Mouse (Mus musculus) neural tube, embryonic 14.5 days (tissue): ENCODE measurements at regions not wholly inside any gene's neighbourhood (a gene's known extent, or its start where the extent isn't known, plus 50 kb on each side); places are given as distances from the start of the nearest gene placed in this dataset.

Experiments
- ATAC-seq: fragments of 200-750 bp; cut with Nextera tagmentation; 2 replicates; pipeline ENCODE4 v1.8.0; 2017; ENCODE audit warnings: low read depth, mild to moderate bottlenecking, moderate TSS enrichment, moderate library complexity
- H3K27ac ChIP-seq: fragments of 300-500 bp; sonication (generic); 2 replicates; pipeline ENCODE4 v1.5.1; 2014; ENCODE audit warnings: low read depth, mild to moderate bottlenecking, control low read depth, low read length, moderate library complexity, mixed read lengths
- H3K27me3 ChIP-seq: fragments of 300-500 bp; sonication (generic); 2 replicates; pipeline ENCODE4 v1.6.1; 2014; ENCODE audit warnings: low read length; ENCODE audit not compliant: control insufficient read depth, insufficient read depth
- H3K36me3 ChIP-seq: fragments of 300-500 bp; sonication (generic); 2 replicates; pipeline ENCODE4 v1.6.1; 2014; ENCODE audit warnings: low read length, mixed read lengths; ENCODE audit not compliant: control insufficient read depth, insufficient read depth
- H3K4me1 ChIP-seq: fragments of 300-500 bp; sonication (generic); 2 replicates; pipeline ENCODE4 v1.6.1; 2014; ENCODE audit warnings: low read length; ENCODE audit not compliant: control insufficient read depth, insufficient read depth
- H3K4me2 ChIP-seq: fragments of 300-500 bp; sonication (generic); 2 replicates; pipeline ENCODE4 v1.6.1; 2014; ENCODE audit warnings: mild to moderate bottlenecking, low read depth, low read length, control low read depth
- H3K4me3 ChIP-seq: fragments of 300-500 bp; sonication (generic); 2 replicates; pipeline ENCODE4 v1.5.1; 2014; ENCODE audit warnings: low read depth, low read length, control low read depth, mixed read lengths
- H3K9ac ChIP-seq: fragments of 300-500 bp; sonication (generic); replicated peaks from 2 replicates; pipeline ENCODE4 v1.6.1; 2014; ENCODE audit warnings: low read depth, mild to moderate bottlenecking, control low read depth, low read length, mixed read lengths
- H3K9me3 ChIP-seq: fragments of 300-500 bp; sonication (generic); 2 replicates; pipeline ENCODE4 v1.6.1; 2016; ENCODE audit warnings: low read length; ENCODE audit not compliant: control insufficient read depth
- WGBS: fragments of 180-500 bp; shearing (Covaris S2); extraction: QIAGEN DNeasy Blood & Tissue Kit; methylation state at CpG from one replicate; pipeline ENCODE4 v1.1.7; 2014; 5-methylcytosine and 5-hydroxymethylcytosine counted together

- WGBS, result 74% methylated on average over 4 of the region's 4 CpGs
- ATAC-seq, result no peak
These were observed 57.0 kb downstream of the Mbl2 start for GRCm38 (mm10) chr19:30289721-30290120.

GRCm38 (mm10) chr19:30295263-30295704 is 62.5 kb downstream of the Mbl2 start:
- 39% methylated on average over 15 of the region's 15 CpGs for WGBS
- no peaks in the 10 kb centered on the region for H3K27me3 ChIP-seq
- H3K4me2 ChIP-seq, result peak overlapping the region; percentile 8; the same call in 1 of the 2 replicates
- no peak overlapping the region for H3K4me3 ChIP-seq
- no peak for ATAC-seq
- no peaks in the 10 kb centered on the region for H3K36me3 ChIP-seq
- H3K27ac ChIP-seq, result no peak overlapping the region
- no peaks in the 10 kb centered on the region for H3K9me3 ChIP-seq
- H3K9ac ChIP-seq, result no peak overlapping the region
- no peaks in the 10 kb centered on the region for H3K4me1 ChIP-seq

More at GRCm38 (mm10) chr19:30289721-30290120, 57.0 kb downstream of the Mbl2 start:
- Histone ChIP-seq H3K36me3 (no peaks in the 10 kb centered on the region), H3K9me3 (no peaks in the 10 kb centered on the region), H3K9ac (no peak overlapping the region), H3K4me1 (no peaks in the 10 kb centered on the region), H3K27ac (no peak overlapping the region), H3K4me3 (no peak overlapping the region), H3K27me3 (no peaks in the 10 kb centered on the region), H3K4me2 (no peak overlapping the region)

GRCm38 (mm10) chr19:30296024-30296423 is 63.3 kb downstream of the Mbl2 start:
- 79% methylated on average over 3 of the region's 3 CpGs for WGBS

GRCm38 (mm10) chr19:30299536-30299935 is 66.8 kb downstream of the Mbl2 start:
- no peak overlapping the region for H3K4me2 ChIP-seq
- WGBS, result 93% methylated on average over 3 of the region's 3 CpGs
- H3K27ac ChIP-seq, result no peak overlapping the region
- H3K9me3 ChIP-seq, result no peaks in the 10 kb centered on the region
- no peak for ATAC-seq
- H3K4me3 ChIP-seq, result no peak overlapping the region
- no peaks in the 10 kb centered on the region for H3K4me1 ChIP-seq
- H3K36me3 ChIP-seq, result no peaks in the 10 kb centered on the region
- no peaks in the 10 kb centered on the region for H3K27me3 ChIP-seq
- no peak overlapping the region for H3K9ac ChIP-seq

More at GRCm38 (mm10) chr19:30296024-30296423, 63.3 kb downstream of the Mbl2 start:
- no peak overlapping the region for H3K27ac ChIP-seq
- H3K9me3 ChIP-seq, result no peaks in the 10 kb centered on the region
- no peak overlapping the region for H3K4me2 ChIP-seq
- no peaks in the 10 kb centered on the region for H3K27me3 ChIP-seq
- H3K9ac ChIP-seq, result no peak overlapping the region
- no peak for ATAC-seq
- no peaks in the 10 kb centered on the region for H3K4me1 ChIP-seq
- H3K36me3 ChIP-seq, result no peaks in the 10 kb centered on the region
- no peak overlapping the region for H3K4me3 ChIP-seq

- Histone ChIP-seq H3K36me3 (no peaks in the 10 kb centered on the region), H3K4me2 (no peak overlapping the region), H3K9me3 (no peaks in the 10 kb centered on the region), H3K4me1 (no peaks in the 10 kb centered on the region), H3K9ac (no peak overlapping the region), H3K27me3 (no peaks in the 10 kb centered on the region), H3K27ac (no peak overlapping the region), H3K4me3 (no peak overlapping the region)
- WGBS, result 78% methylated on average over 4 of the region's 4 CpGs
- ATAC-seq, result no peak
These were observed 69.5 kb downstream of the Mbl2 start for GRCm38 (mm10) chr19:30302281-30302680.

- ATAC-seq, result no peak
- Histone ChIP-seq H3K4me1 (no peaks in the 10 kb centered on the region), H3K4me2 (no peak overlapping the region), H3K9me3 (no peaks in the 10 kb centered on the region), H3K36me3 (no peaks in the 10 kb centered on the region), H3K9ac (no peak overlapping the region), H3K27me3 (no peaks in the 10 kb centered on the region), H3K27ac (no peak overlapping the region), H3K4me3 (no peak overlapping the region)
- WGBS, result 81% methylated on average over 2 of the region's 2 CpGs
These were observed 73.6 kb downstream of the Mbl2 start for GRCm38 (mm10) chr19:30306379-30306778.

GRCm38 (mm10) chr19:30306919-30307318 is 74.2 kb downstream of the Mbl2 start:
- WGBS, result 81% methylated on average over 6 of the region's 6 CpGs
- Histone ChIP-seq H3K36me3 (no peaks in the 10 kb centered on the region), H3K27me3 (no peaks in the 10 kb centered on the region), H3K9ac (no peak overlapping the region), H3K4me3 (no peak overlapping the region), H3K4me2 (no peak overlapping the region), H3K9me3 (no peaks in the 10 kb centered on the region), H3K27ac (no peak overlapping the region), H3K4me1 (no peaks in the 10 kb centered on the region)
- ATAC-seq, result no peak

- Histone ChIP-seq H3K4me3 (no peak overlapping the region), H3K4me2 (no peak overlapping the region), H3K9me3 (no peaks in the 10 kb centered on the region), H3K4me1 (no peaks in the 10 kb centered on the region), H3K36me3 (no peaks in the 10 kb centered on the region), H3K9ac (no peak overlapping the region), H3K27me3 (no peaks in the 10 kb centered on the region), H3K27ac (no peak overlapping the region)
- WGBS, result 90% methylated on average over 3 of the region's 3 CpGs
- no peak for ATAC-seq
These were observed 84.6 kb downstream of the Mbl2 start for GRCm38 (mm10) chr19:30317314-30317713.

GRCm38 (mm10) chr19:30327693-30328092 is 95.0 kb downstream of the Mbl2 start:
- Histone ChIP-seq H3K4me1 (no peaks in the 10 kb centered on the region), H3K9me3 (no peaks in the 10 kb centered on the region), H3K4me2 (no peak overlapping the region), H3K4me3 (no peak overlapping the region), H3K36me3 (no peaks in the 10 kb centered on the region), H3K27me3 (no peaks in the 10 kb centered on the region), H3K27ac (no peak overlapping the region), H3K9ac (no peak overlapping the region)
- ATAC-seq, result no peak

- Histone ChIP-seq H3K9ac (no peak overlapping the region), H3K4me3 (no peak overlapping the region), H3K27me3 (no peaks in the 10 kb centered on the region), H3K9me3 (no peaks in the 10 kb centered on the region), H3K4me1 (no peaks in the 10 kb centered on the region), H3K27ac (no peak overlapping the region), H3K4me2 (no peak overlapping the region), H3K36me3 (no peaks in the 10 kb centered on the region)
- no peak for ATAC-seq
- WGBS, result 90% methylated on average over 4 of the region's 4 CpGs
These were observed 96.1 kb downstream of the Mbl2 start for GRCm38 (mm10) chr19:30328886-30329285.
